Mouse (Mus musculus) stomach, postnatal 0 days (tissue): ENCODE measurements around the gene Glp2r. TPM values are rescaled to one million over a fixed set of nuclear protein-coding genes. Genes with fewer than 3 reads are reported as not detected.
A peak's percentile ranks its signal among the peaks of the same experiment; 100 is the strongest.

Experiments
- ATAC-seq: fragments of 200-750 bp; cut with Nextera tagmentation; 2 replicates; pipeline ENCODE4 v1.8.0; 2017; ENCODE audit not compliant: low FRiP score, low TSS enrichment
- DNase-seq: peaks from one replicate; pipeline ENCODE4 v3.0.0-alpha.2; 2016; ENCODE audit warnings: low spot score
- H3K27ac ChIP-seq: fragments of 300-500 bp; sonication (generic); replicated peaks from 2 replicates; pipeline ENCODE4 v1.5.1; 2014; ENCODE audit warnings: mild to moderate bottlenecking, control low read depth
- H3K27me3 ChIP-seq: fragments of 300-500 bp; sonication (generic); 2 replicates; pipeline ENCODE4 v1.6.1; 2014; ENCODE audit warnings: low read length; ENCODE audit not compliant: control insufficient read depth, insufficient read depth
- H3K36me3 ChIP-seq: fragments of 300-500 bp; sonication (generic); 2 replicates; pipeline ENCODE4 v1.6.1; 2014; ENCODE audit warnings: low read length, mixed read lengths; ENCODE audit not compliant: control insufficient read depth, insufficient read depth
- H3K4me1 ChIP-seq: fragments of 300-500 bp; sonication (generic); replicated peaks from 2 replicates; pipeline ENCODE4 v1.6.1; 2014; ENCODE audit warnings: antibody characterized with exemption; ENCODE audit not compliant: control insufficient read depth, insufficient read depth
- H3K4me2 ChIP-seq: fragments of 300-500 bp; sonication (generic); replicated peaks from 2 replicates; pipeline ENCODE4 v1.6.1; 2014; ENCODE audit warnings: low read depth, mild to moderate bottlenecking, control low read depth, moderate library complexity
- H3K4me3 ChIP-seq: fragments of 300-500 bp; sonication (generic); 2 replicates; pipeline ENCODE4 v1.5.1; 2014; ENCODE audit warnings: low read depth, low read length, control low read depth
- H3K9ac ChIP-seq: fragments of 300-500 bp; sonication (generic); 2 replicates; pipeline ENCODE4 v1.6.1; 2014; ENCODE audit warnings: mild to moderate bottlenecking, low read length, control low read depth, mixed read lengths
- H3K9me3 ChIP-seq: fragments of 300-500 bp; sonication (generic); 2 replicates; pipeline ENCODE4 v1.6.1; 2016; ENCODE audit warnings: low read length; ENCODE audit not compliant: control insufficient read depth
- CTCF ChIP-seq: IDR thresholded peaks from 2 replicates; pipeline ENCODE4 v1.5.1; 2016; ENCODE audit warnings: antibody characterized with exemption, low read depth, mild to moderate bottlenecking, moderate library complexity
- EP300 ChIP-seq: optimal IDR thresholded peaks from 2 replicates; pipeline ENCODE3; 2016; ENCODE audit warnings: antibody characterized with exemption
- WGBS: fragments of 180-500 bp; shearing (Covaris S2); extraction: QIAGEN DNeasy Blood & Tissue Kit; methylation state at CpG from one replicate; pipeline ENCODE4 v1.1.7; 2014; 5-methylcytosine and 5-hydroxymethylcytosine counted together
- polyA plus RNA-seq: library from polyadenylated mRNA; unstranded; fragments of >200 nt; fragmentation: Nextera tagmentation; extraction: Ambion mirVana; gene quantifications from 2 replicates; pipeline ENCODE4 v1.2.1, GENCODE M21; 2015

Glp2r gene
- polyA plus RNA-seq, 1 experiment from 2014 or later = 0.50 TPM

- 78% methylated on average over 5 of the region's 5 CpGs for WGBS
- H3K36me3 ChIP-seq = no peaks in the 10 kb centered on the region
- no peak for TF ChIP-seq EP300
- no peak for TF ChIP-seq CTCF
- H3K9me3 ChIP-seq = no peaks in the 10 kb centered on the region
- no peak overlapping the region for H3K4me2 ChIP-seq
- no peak overlapping the region for H3K4me3 ChIP-seq
- H3K4me1 ChIP-seq = no peaks in the 10 kb centered on the region
- H3K27ac ChIP-seq = no peak overlapping the region; the same call in 1 of the 2 replicates
- ATAC-seq (peak; percentile 31; the same call in 1 of the 2 replicates), DNase-seq (no peak)
- H3K9ac ChIP-seq = no peak overlapping the region
- H3K27me3 ChIP-seq = no peaks in the 10 kb centered on the region
Observed at GRCm38 (mm10) chr11:67672140-67672539, 98.8 kb downstream of the Glp2r start.

GRCm38 (mm10) chr11:67670031-67670430 lies 100.9 kb downstream of the Glp2r start:
- Histone ChIP-seq H3K27ac (no peak overlapping the region), H3K4me3 (no peak overlapping the region), H3K9me3 (no peaks in the 10 kb centered on the region), H3K36me3 (no peaks in the 10 kb centered on the region), H3K4me2 (no peak overlapping the region), H3K27me3 (no peaks in the 10 kb centered on the region), H3K9ac (no peak overlapping the region), H3K4me1 (no peaks in the 10 kb centered on the region)
- no peak for TF ChIP-seq CTCF
- TF ChIP-seq EP300 = no peak
- no peak for DNase-seq
- no peak for ATAC-seq
- 95% methylated on average over 6 of the region's 6 CpGs for WGBS

- DNase-seq (no peak), ATAC-seq (no peak)
- H3K4me2 ChIP-seq = no peak overlapping the region
- no peak overlapping the region for H3K4me3 ChIP-seq
- no peaks in the 10 kb centered on the region for H3K4me1 ChIP-seq
- H3K27me3 ChIP-seq = no peaks in the 10 kb centered on the region
- H3K36me3 ChIP-seq = no peaks in the 10 kb centered on the region
- TF ChIP-seq CTCF (no peak), EP300 (no peak)
- 84% methylated on average over 3 of the region's 3 CpGs for WGBS
- H3K9me3 ChIP-seq = no peaks in the 10 kb centered on the region
- H3K9ac ChIP-seq = no peak overlapping the region
- H3K27ac ChIP-seq = no peak overlapping the region
Observed at GRCm38 (mm10) chr11:67668460-67669007, 102.4 kb downstream of the Glp2r start.

- DNase-seq = peak; percentile 44
- H3K9me3 ChIP-seq = no peaks in the 10 kb centered on the region
- WGBS = 73% methylated on average over 13 of the region's 13 CpGs
- peak overlapping the region; percentile 45 for H3K27ac ChIP-seq
- no peak overlapping the region for H3K9ac ChIP-seq
- no peak overlapping the region for H3K4me2 ChIP-seq
- no peak overlapping the region for H3K4me3 ChIP-seq
- no peaks in the 10 kb centered on the region for H3K36me3 ChIP-seq
- no peaks in the 10 kb centered on the region for H3K4me1 ChIP-seq
- no peaks in the 10 kb centered on the region for H3K27me3 ChIP-seq
- TF ChIP-seq CTCF = no peak
- peak; percentile 48 for TF ChIP-seq EP300
- peak; percentile 39; the same call in 1 of the 2 replicates for ATAC-seq
Observed at GRCm38 (mm10) chr11:67667531-67668332, 103.2 kb downstream of the Glp2r start.

GRCm38 (mm10) chr11:67666129-67666528 lies 104.8 kb downstream of the Glp2r start:
- Histone ChIP-seq H3K4me2 (no peak overlapping the region), H3K4me3 (no peak overlapping the region), H3K9me3 (no peaks in the 10 kb centered on the region), H3K4me1 (no peaks in the 10 kb centered on the region), H3K9ac (no peak overlapping the region), H3K27ac (no peak overlapping the region), H3K36me3 (no peaks in the 10 kb centered on the region), H3K27me3 (no peaks in the 10 kb centered on the region)
- 80% methylated on average over 5 of the region's 5 CpGs for WGBS
- DNase-seq = no peak
- no peak for ATAC-seq
- no peak for TF ChIP-seq CTCF
- TF ChIP-seq EP300 = no peak

GRCm38 (mm10) chr11:67664918-67665317 lies 106.0 kb downstream of the Glp2r start:
- no peak overlapping the region for H3K4me2 ChIP-seq
- no peak overlapping the region for H3K27ac ChIP-seq
- 89% methylated on average over 6 of the region's 6 CpGs for WGBS
- no peak overlapping the region for H3K4me3 ChIP-seq
- H3K4me1 ChIP-seq = no peaks in the 10 kb centered on the region
- no peaks in the 10 kb centered on the region for H3K9me3 ChIP-seq
- no peaks in the 10 kb centered on the region for H3K36me3 ChIP-seq
- TF ChIP-seq CTCF = no peak
- TF ChIP-seq EP300 = no peak
- ATAC-seq (no peak), DNase-seq (no peak)
- no peak overlapping the region for H3K9ac ChIP-seq
- H3K27me3 ChIP-seq = no peaks in the 10 kb centered on the region
